Mouse (Mus musculus): ENCODE measurements around the gene Zc3h18. TPM values are rescaled to one million over a fixed set of nuclear protein-coding genes. Genes with fewer than 3 reads are reported as not detected.
A peak's percentile ranks its signal among the peaks of the same experiment; 100 is the strongest.

Zc3h18 gene
- polyA plus RNA-seq, 1 experiment from 2014 or later = 46.8 TPM

DNA sequence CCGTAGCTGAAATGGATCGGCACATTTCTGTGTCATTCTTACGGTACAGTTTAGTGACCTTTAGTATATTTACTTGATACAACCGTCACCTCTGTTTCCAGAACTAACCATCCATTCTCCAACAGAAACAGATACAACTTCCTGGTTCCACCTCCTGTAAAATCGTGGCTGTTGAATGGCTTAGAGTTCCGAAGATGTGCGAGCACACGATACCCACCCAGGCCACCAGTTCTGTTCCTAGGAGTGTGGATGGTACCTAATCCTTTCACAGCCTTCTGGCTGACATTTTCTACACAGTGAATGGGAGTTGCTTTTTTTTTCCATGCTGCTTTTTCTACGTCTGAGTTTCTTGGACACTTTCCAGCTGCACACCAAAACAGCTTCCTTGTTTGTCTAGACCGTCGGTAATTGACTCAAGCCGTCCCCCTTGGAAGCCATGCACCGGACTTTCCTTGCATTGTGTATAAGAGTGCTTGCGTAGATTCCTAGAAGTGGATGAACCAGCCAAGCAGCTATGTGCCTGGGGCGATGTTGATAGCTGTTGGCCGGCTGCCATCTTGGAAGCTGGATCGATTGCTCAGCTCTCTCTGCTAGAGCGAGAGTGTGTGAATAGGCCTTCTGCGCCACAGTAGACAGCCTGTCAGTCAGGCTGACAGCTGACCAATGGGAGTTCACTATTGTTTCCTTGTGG lies 67.8 kb downstream of the Zc3h18 start:
- H3K9me3 ChIP-seq = no peaks in the 10 kb centered on the region
- H3K36me3 ChIP-seq = peaks cover 9% of the 10 kb centered on the region; the same call in 1 of the 2 replicates
- peak overlapping the region; percentile 98 for H3K4me2 ChIP-seq
- 4% methylated on average over 19 of the region's 19 CpGs for WGBS
- H3K27me3 ChIP-seq = no peaks in the 10 kb centered on the region
- ATAC-seq (ENCODE audit: insufficient number of reproducible peaks, low FRiP score, low TSS enrichment, low read depth) = 0 out of 2 replicates have a peak, but pooled peaks have one; percentile 36
- H3K27ac ChIP-seq = peak overlapping the region; percentile 95
- peaks cover 28% of the 10 kb centered on the region for H3K4me1 ChIP-seq
- peak overlapping the region; percentile 68 for H3K9ac ChIP-seq
- peak overlapping the region; percentile 74 for H3K4me3 ChIP-seq

- Histone ChIP-seq H3K9ac (no peak overlapping the region), H3K27me3 (no peaks in the 10 kb centered on the region), H3K4me3 (no peak overlapping the region), H3K4me2 (no peak overlapping the region), H3K36me3 (0 out of 2 replicates have a peak, but pooled peaks cover under 1% of the 10 kb centered on the region), H3K27ac (0 out of 2 replicates have a peak overlapping the region, but pooled peaks have one; percentile 18), H3K4me1 (peaks cover 28% of the 10 kb centered on the region), H3K9me3 (no peaks in the 10 kb centered on the region)
- 54% methylated on average over 3 of the region's 3 CpGs for WGBS
- no peak for ATAC-seq (ENCODE audit: insufficient number of reproducible peaks, low FRiP score, low TSS enrichment, low read depth)
Measured at GRCm38 (mm10) chr8:122445203-122445602, 68.8 kb downstream of the Zc3h18 start.

DNA sequence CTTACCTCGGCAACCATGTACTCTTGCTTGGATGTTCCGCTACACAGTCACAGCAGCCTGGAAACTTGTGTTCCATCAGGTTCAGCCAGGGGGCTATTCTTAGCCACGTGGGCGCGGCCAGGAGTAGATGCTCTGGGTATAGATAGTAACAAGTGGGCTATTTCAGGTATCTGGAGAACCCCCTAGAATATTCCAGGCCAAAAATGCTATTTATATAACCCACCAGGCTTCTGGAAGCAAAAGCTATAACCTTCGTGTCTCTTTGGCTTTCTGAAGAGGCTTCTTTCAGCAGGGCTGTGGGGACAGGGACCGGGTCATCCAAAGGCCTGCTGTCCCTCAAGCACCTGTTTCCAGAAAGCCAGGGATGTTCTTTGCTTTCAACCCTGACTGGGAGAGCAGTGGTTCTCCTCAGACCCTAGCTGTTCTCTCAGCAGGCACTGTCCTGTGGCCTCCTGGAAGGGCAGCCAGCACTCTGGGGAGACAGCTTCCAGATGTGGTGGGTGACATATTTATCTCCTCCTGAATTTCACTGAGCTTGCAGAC lies 74.8 kb downstream of the Zc3h18 start:
- H3K27ac ChIP-seq = no peak overlapping the region
- 63% methylated on average over 7 of the region's 7 CpGs for WGBS
- H3K36me3 ChIP-seq = no peaks in the 10 kb centered on the region
- no peaks in the 10 kb centered on the region for H3K4me1 ChIP-seq
- H3K4me2 ChIP-seq = no peak overlapping the region
- no peak overlapping the region for H3K9ac ChIP-seq
- H3K4me3 ChIP-seq = no peak overlapping the region
- no peaks in the 10 kb centered on the region for H3K9me3 ChIP-seq
- no peak for ATAC-seq (ENCODE audit: insufficient number of reproducible peaks, low FRiP score, low TSS enrichment, low read depth)
- peaks cover 4% of the 10 kb centered on the region for H3K27me3 ChIP-seq

GRCm38 (mm10) chr8:122452154-122452553 lies 75.7 kb downstream of the Zc3h18 start:
- H3K36me3 ChIP-seq = no peaks in the 10 kb centered on the region
- no peak overlapping the region for H3K4me3 ChIP-seq
- no peak overlapping the region for H3K9ac ChIP-seq
- peaks cover 7% of the 10 kb centered on the region for H3K27me3 ChIP-seq
- H3K27ac ChIP-seq = no peak overlapping the region
- ATAC-seq (ENCODE audit: insufficient number of reproducible peaks, low FRiP score, low TSS enrichment, low read depth) = no peak
- no peak overlapping the region for H3K4me2 ChIP-seq
- no peaks in the 10 kb centered on the region for H3K9me3 ChIP-seq
- 85% methylated on average over 10 of the region's 10 CpGs for WGBS
- H3K4me1 ChIP-seq = no peaks in the 10 kb centered on the region

GRCm38 (mm10) chr8:122454409-122454808 lies 78.0 kb downstream of the Zc3h18 start:
- WGBS = 79% methylated on average over 6 of the region's 6 CpGs
- H3K4me3 ChIP-seq = no peak overlapping the region
- H3K9ac ChIP-seq = no peak overlapping the region
- H3K27me3 ChIP-seq = peaks cover 25% of the 10 kb centered on the region
- ATAC-seq (ENCODE audit: insufficient number of reproducible peaks, low FRiP score, low TSS enrichment, low read depth) = no peak
- H3K4me2 ChIP-seq = no peak overlapping the region
- H3K4me1 ChIP-seq = no peaks in the 10 kb centered on the region
- H3K36me3 ChIP-seq = no peaks in the 10 kb centered on the region
- no peaks in the 10 kb centered on the region for H3K9me3 ChIP-seq
- H3K27ac ChIP-seq = no peak overlapping the region

DNA sequence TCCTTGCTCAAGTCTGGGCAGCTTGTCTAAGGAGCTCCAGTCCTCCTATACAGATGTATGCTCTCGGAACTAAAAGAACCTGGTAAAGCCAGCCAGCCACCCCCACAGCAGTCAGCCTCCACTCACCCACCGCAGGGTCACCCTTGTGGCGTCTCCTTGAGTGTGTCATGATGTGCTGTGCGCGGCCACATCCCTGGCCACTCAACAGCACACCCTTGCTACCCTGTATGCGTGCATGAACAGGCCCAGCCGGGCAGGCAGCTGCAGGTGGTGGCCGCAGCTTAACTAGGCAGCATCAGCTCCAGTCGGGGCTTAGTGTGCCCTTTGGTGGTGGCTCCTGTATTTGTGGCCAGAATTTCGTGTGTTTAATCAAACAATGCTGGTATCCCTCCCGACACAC lies 80.8 kb downstream of the Zc3h18 start:
- Histone ChIP-seq H3K4me1 (peaks cover 23% of the 10 kb centered on the region), H3K27me3 (peaks cover 52% of the 10 kb centered on the region), H3K4me2 (no peak overlapping the region), H3K4me3 (no peak overlapping the region), H3K36me3 (no peaks in the 10 kb centered on the region), H3K9ac (no peak overlapping the region), H3K27ac (no peak overlapping the region), H3K9me3 (no peaks in the 10 kb centered on the region)
- 70% methylated on average over 11 of the region's 11 CpGs for WGBS
- no peak for ATAC-seq (ENCODE audit: insufficient number of reproducible peaks, low FRiP score, low TSS enrichment, low read depth)

GRCm38 (mm10) chr8:122459218-122459900 lies 83.0 kb downstream of the Zc3h18 start:
- H3K4me1 ChIP-seq = peaks cover 23% of the 10 kb centered on the region
- H3K9ac ChIP-seq = no peak overlapping the region
- no peak overlapping the region for H3K4me2 ChIP-seq
- H3K4me3 ChIP-seq = no peak overlapping the region
- 49% methylated on average over 6 of the region's 6 CpGs for WGBS
- no peaks in the 10 kb centered on the region for H3K36me3 ChIP-seq
- no peak for ATAC-seq (ENCODE audit: insufficient number of reproducible peaks, low FRiP score, low TSS enrichment, low read depth)
- peaks cover 67% of the 10 kb centered on the region for H3K27me3 ChIP-seq
- no peaks in the 10 kb centered on the region for H3K9me3 ChIP-seq
- H3K27ac ChIP-seq = no peak overlapping the region

- peak overlapping the region; percentile 52 for H3K4me2 ChIP-seq
- peaks cover 23% of the 10 kb centered on the region for H3K4me1 ChIP-seq
- H3K4me3 ChIP-seq = peak overlapping the region; percentile 33
- H3K9me3 ChIP-seq = no peaks in the 10 kb centered on the region
- H3K36me3 ChIP-seq = no peaks in the 10 kb centered on the region
- H3K27ac ChIP-seq = no peak overlapping the region
- ATAC-seq (ENCODE audit: insufficient number of reproducible peaks, low FRiP score, low TSS enrichment, low read depth) = no peak
- H3K27me3 ChIP-seq = peaks cover 67% of the 10 kb centered on the region
- no peak overlapping the region for H3K9ac ChIP-seq
- WGBS = 27% methylated on average over 7 of the region's 7 CpGs
Measured at GRCm38 (mm10) chr8:122459990-122460389, 83.6 kb downstream of the Zc3h18 start.

DNA sequence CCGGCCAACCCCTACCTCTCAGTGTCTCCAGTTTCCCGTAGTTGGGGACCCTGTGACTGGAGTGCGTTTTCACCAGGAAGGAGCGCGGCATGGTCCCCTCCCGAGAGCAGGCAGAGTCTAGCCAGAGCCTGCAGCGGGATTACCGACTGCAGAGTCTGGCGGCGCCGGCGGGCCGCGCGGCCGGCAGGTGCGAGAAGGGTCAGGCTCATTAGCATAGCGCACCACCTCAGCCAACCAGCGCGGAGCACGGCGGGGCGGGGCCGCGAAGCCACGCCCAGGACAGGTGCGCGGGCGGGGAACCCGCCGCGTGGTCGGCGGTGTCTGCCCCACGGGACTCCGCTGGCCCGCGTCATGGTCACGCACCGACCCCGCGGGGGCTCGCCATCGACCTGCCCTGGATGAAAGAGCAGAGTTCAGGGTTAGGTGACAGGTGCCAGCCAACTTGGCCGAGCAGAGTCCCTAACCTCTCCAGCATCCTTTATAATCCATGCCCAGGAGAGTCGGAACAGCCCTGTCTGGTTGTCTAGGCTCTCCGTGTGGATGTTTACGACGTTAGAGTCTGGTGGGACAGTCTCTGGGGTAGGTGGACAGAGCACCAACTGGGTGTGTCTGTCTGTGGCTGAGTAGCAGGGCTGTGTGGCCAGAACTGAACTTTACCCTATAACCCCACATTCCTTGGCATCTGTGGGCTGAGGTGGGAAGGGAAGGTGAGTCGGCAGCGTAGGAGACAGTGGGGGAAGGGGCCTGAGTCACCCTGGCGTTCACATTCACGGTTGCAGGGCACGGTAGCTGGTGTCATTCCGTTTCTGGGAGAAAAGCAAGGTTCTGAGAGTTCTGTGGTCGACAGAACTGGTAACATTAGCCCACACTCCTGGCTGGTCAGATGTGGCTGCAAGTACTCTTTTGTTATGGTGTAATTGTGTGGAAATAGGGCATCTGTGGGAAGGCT lies 84.4 kb downstream of the Zc3h18 start, which contains the start of gene Snai3:
Gene Snai3, minus strand, starts transcription at position 210 of the 949 bp plus-strand sequence.
- Histone ChIP-seq H3K27me3 (peaks cover 67% of the 10 kb centered on the region), H3K9ac (no peak within 1 kb of the TSS), H3K4me3 (peak within 1 kb of the TSS; percentile 33), H3K4me1 (peaks cover 23% of the 10 kb centered on the region), H3K4me2 (peak within 1 kb of the TSS; percentile 52), H3K36me3 (peaks cover 8% of the 10 kb centered on the region), H3K9me3 (no peaks in the 10 kb centered on the region), H3K27ac (no peak within 1 kb of the TSS)
- WGBS = 2% methylated on average over 50 of the region's 56 CpGs
- no peak for ATAC-seq (ENCODE audit: insufficient number of reproducible peaks, low FRiP score, low TSS enrichment, low read depth)

DNA sequence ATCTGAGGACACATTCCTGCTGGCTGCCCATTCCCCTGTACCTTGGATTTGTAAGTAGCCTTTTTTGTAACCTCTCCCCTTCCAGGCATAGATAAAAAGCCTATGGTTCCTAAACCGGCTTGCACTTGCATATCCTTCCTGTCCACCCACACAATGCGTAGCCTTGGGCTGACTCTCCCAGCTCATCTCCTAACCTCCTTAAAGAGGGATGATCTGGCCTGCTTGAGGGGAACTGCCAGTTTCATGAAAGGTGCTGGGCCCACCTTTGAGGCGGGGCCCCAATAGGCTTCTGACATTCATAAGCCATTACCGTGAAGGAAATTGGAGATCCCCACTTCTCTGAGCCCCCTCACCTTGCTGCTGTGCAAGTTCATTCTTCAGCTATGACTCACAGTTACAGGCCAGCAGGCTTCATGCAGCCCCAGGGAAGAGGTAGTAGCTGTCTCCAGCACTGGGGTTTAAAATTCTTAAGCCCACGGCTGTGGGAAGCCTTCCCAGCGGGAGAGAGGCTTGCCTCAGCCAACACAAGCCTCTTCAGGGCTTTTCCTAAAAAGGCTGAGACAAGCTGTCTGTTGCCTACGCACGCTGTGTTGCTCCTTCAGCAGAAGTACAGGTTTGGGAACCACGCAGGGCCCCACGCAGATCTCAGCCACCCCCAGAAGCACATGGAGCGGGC lies 85.2 kb downstream of the Zc3h18 start:
- H3K4me2 ChIP-seq = no peak overlapping the region
- H3K4me3 ChIP-seq = no peak overlapping the region
- WGBS = 49% methylated on average over 11 of the region's 11 CpGs
- H3K36me3 ChIP-seq = peaks cover 16% of the 10 kb centered on the region
- no peak overlapping the region for H3K27ac ChIP-seq
- no peak for ATAC-seq (ENCODE audit: insufficient number of reproducible peaks, low FRiP score, low TSS enrichment, low read depth)
- no peak overlapping the region for H3K9ac ChIP-seq
- peaks cover 23% of the 10 kb centered on the region for H3K4me1 ChIP-seq
- H3K9me3 ChIP-seq = no peaks in the 10 kb centered on the region
- peaks cover 61% of the 10 kb centered on the region for H3K27me3 ChIP-seq

DNA sequence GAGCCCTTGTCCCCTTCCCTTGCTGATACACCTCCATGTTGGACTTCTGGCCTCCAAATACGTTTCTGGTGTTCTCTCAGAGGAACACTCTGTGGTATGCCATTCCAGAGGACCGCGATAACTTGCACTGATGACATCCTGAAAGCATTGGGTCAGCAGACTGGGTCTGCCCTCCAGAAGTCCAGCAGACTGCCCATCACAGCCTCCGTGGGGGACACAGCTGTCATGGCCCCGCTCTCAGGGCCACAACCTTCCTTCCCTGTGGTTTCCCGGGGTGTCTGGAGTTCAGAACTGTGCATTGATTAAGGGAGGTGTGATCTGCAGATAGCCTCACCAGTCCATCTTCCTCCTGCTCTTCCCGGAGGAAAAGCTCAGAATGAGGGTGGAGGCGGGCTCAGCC lies 86.1 kb downstream of the Zc3h18 start:
- Histone ChIP-seq H3K9ac (no peak overlapping the region), H3K9me3 (no peaks in the 10 kb centered on the region), H3K4me1 (peaks cover 23% of the 10 kb centered on the region), H3K27ac (no peak overlapping the region), H3K27me3 (peaks cover 59% of the 10 kb centered on the region), H3K4me2 (no peak overlapping the region), H3K36me3 (peaks cover 25% of the 10 kb centered on the region), H3K4me3 (no peak overlapping the region)
- WGBS = 69% methylated on average over 8 of the region's 8 CpGs
- ATAC-seq (ENCODE audit: insufficient number of reproducible peaks, low FRiP score, low TSS enrichment, low read depth) = no peak
